Mouse (Mus musculus) testis, postnatal 14 days (tissue): Measurements from ENCODE around the gene Slc24a3.

Experiments
- DNase-seq: peaks from one replicate; pipeline ENCODE4 v3.0.0; 2021; ENCODE audit warnings: low spot score

The Slc24a3 gene

DNA sequence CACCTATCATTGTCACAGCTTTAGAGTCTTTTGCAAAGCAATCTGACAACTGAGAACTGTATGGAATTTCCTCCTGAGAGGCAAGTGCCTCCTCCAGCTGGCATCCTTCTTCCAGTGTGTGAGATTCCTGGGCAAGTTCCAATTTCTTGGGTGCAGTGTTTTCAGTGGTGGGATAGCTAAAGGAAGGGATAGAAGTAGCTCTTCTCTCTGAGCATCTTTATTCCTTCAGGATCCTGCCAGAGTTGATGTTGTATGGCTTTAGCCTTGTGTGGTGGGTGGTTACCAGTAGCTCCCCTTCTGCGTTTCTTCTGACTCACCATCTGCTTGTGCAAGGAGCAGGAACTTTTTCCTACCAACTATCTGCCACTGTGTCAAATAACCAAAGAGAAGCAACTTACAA is 516.6 kb downstream of the Slc24a3 start:
- DNase-seq, result no peak

DNA sequence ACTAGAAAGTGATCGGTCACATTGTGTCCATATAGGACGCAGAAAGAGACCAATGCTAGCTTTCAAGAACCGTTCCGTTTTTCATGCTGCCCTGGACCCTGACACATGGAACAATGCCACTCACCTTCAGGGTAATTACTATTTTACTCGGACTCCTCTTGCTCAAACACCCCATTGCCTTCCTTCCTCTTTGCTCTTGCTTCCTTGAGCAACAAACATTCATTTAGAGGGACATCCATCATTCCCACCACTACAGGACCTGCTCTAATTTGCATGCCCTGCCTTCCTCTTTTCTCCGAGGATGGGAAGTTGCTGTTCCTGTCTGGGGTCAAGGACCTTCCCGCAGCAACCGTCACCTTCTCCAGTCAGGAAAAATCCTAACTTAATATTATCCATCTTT is 517.3 kb downstream of the Slc24a3 start:
- no peak for DNase-seq

DNA sequence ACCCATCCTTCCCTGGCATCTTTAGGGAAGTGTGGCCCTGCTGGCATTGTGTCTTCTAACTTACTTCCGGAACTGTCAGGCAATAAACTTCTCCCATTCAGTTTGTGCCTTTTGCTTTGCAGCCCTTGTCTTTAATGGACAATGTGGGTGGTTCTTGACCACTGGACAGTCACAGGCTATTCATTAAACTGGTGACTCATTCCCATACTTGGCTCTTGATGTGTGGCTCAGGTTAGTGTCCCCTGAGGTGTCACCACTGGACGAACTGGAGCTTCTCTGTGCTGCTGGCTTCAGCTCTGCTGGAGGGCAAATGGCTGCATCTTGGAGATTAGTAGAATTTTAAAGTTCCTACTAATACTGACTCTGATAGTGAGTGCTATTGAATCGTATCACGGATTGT is 518.5 kb downstream of the Slc24a3 start:
- DNase-seq, result no peak

DNA sequence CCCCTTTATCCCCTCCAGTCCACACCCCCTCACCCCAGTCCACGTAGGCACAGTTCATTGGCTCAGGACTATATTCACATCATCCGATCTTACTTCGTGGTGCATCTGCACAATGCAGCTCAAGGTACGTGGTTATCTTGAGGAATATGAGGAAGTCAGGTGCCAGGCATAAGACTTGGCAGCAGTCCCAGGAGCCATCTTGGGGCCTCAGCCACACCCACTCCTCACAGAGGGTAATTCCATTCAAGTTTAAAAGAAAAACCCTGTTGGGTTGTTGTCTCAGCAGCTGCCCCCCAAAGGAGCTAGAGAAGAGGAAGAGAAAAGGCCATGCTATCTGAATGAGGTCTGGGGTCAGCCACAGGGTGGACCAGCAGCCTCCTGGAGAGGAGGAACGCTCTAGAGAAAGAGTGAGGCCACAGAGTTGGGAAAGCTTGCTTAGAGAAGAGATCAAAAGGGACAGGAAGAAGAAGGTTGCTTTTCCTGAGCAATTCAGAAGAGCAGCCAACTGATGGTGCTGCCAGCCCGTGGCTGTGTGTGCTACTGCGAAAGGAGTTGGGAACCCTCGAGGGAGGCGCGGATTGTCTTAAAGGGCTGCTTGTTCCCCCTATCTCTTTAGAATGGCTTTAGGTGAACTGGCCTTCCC is 523.9 kb downstream of the Slc24a3 start:
- no peak for DNase-seq
